Mouse (Mus musculus): ENCODE results near the gene Celf2. TPM values are rescaled to one million over a fixed set of nuclear protein-coding genes. Genes with fewer than 3 reads are reported as not detected.

The Celf2 gene
- polyA plus RNA-seq, 1 experiment: 68.7 TPM

GRCm38 (mm10) chr2:6903251-6903763, 606.1 kb downstream of the Celf2 start:
- Histone ChIP-seq H3K27ac (ENCODE audit: insufficient read depth, low read length) (no peak overlapping the region), H3K4me3 (replicated peaks; ENCODE audit: insufficient read depth, low read depth, low read length) (no peak overlapping the region), H3K4me1 (ENCODE audit: control insufficient read depth, insufficient read depth, low read length) (no peaks in the 10 kb centered on the region), H3K27me3 (ENCODE audit: control insufficient read depth, insufficient read depth, low read length) (no peaks in the 10 kb centered on the region)
- DNase-seq: no peak
- WGBS: 60% methylated on average over 4 of the region's 4 CpGs
- TF ChIP-seq CTCF (IDR thresholded peaks at IDR 0.05; ENCODE audit: borderline replicate concordance, insufficient read depth, low read depth, low read length): no peak
- TF ChIP-seq POLR2A (IDR thresholded peaks at IDR 0.05; ENCODE audit: borderline replicate concordance, insufficient read depth, low read length): no peak

GRCm38 (mm10) chr2:6896896-6897295, 612.5 kb downstream of the Celf2 start:
- WGBS: 98% methylated on average over 1 of the region's 1 CpGs
- TF ChIP-seq CTCF (IDR thresholded peaks at IDR 0.05; ENCODE audit: borderline replicate concordance, insufficient read depth, low read depth, low read length) (no peak), POLR2A (IDR thresholded peaks at IDR 0.05; ENCODE audit: borderline replicate concordance, insufficient read depth, low read length) (no peak)
- Histone ChIP-seq H3K4me1 (ENCODE audit: control insufficient read depth, insufficient read depth, low read length) (no peaks in the 10 kb centered on the region), H3K27me3 (ENCODE audit: control insufficient read depth, insufficient read depth, low read length) (no peaks in the 10 kb centered on the region), H3K27ac (ENCODE audit: insufficient read depth, low read length) (no peak overlapping the region), H3K4me3 (replicated peaks; ENCODE audit: insufficient read depth, low read depth, low read length) (no peak overlapping the region)
- DNase-seq: no peak

- H3K27me3 ChIP-seq (ENCODE audit: control insufficient read depth, insufficient read depth, low read length): no peaks in the 10 kb centered on the region
- no peaks in the 10 kb centered on the region for H3K4me1 ChIP-seq (ENCODE audit: control insufficient read depth, insufficient read depth, low read length)
- H3K4me3 ChIP-seq (replicated peaks; ENCODE audit: insufficient read depth, low read depth, low read length): no peak overlapping the region
- 90% methylated on average over 2 of the region's 2 CpGs for WGBS
- no peak overlapping the region for H3K27ac ChIP-seq (ENCODE audit: insufficient read depth, low read length)
- DNase-seq: no peak
- TF ChIP-seq CTCF (IDR thresholded peaks at IDR 0.05; ENCODE audit: borderline replicate concordance, insufficient read depth, low read depth, low read length) (no peak), POLR2A (IDR thresholded peaks at IDR 0.05; ENCODE audit: borderline replicate concordance, insufficient read depth, low read length) (no peak)
Measured at GRCm38 (mm10) chr2:6893597-6893996, 615.8 kb downstream of the Celf2 start.

- TF ChIP-seq CTCF (IDR thresholded peaks at IDR 0.05; ENCODE audit: borderline replicate concordance, insufficient read depth, low read depth, low read length) (no peak), POLR2A (IDR thresholded peaks at IDR 0.05; ENCODE audit: borderline replicate concordance, insufficient read depth, low read length) (no peak)
- DNase-seq: no peak
- H3K4me1 ChIP-seq (ENCODE audit: control insufficient read depth, insufficient read depth, low read length): no peaks in the 10 kb centered on the region
- WGBS: 84% methylated on average over 3 of the region's 3 CpGs
- no peak overlapping the region for H3K4me3 ChIP-seq (replicated peaks; ENCODE audit: insufficient read depth, low read depth, low read length)
- no peak overlapping the region for H3K27ac ChIP-seq (ENCODE audit: insufficient read depth, low read length)
- H3K27me3 ChIP-seq (ENCODE audit: control insufficient read depth, insufficient read depth, low read length): no peaks in the 10 kb centered on the region
Measured at GRCm38 (mm10) chr2:6893095-6893494, 616.3 kb downstream of the Celf2 start.

GRCm38 (mm10) chr2:6884796-6885711, 624.3 kb downstream of the Celf2 start:
- peak in 1 of 2 experiments; percentile 56 for DNase-seq
- Histone ChIP-seq H3K4me1 (ENCODE audit: control insufficient read depth, insufficient read depth, low read length) (peaks cover 12% of the 10 kb centered on the region; the same call in 1 of the 2 replicates), H3K27me3 (ENCODE audit: control insufficient read depth, insufficient read depth, low read length) (no peaks in the 10 kb centered on the region), H3K27ac (ENCODE audit: insufficient read depth, low read length) (peak overlapping the region; percentile 38; the same call in 1 of the 2 replicates), H3K4me3 (replicated peaks; ENCODE audit: insufficient read depth, low read depth, low read length) (peak overlapping the region; percentile 62)
- WGBS: 27% methylated on average over 8 of the region's 8 CpGs
- TF ChIP-seq CTCF (IDR thresholded peaks at IDR 0.05; ENCODE audit: borderline replicate concordance, insufficient read depth, low read depth, low read length) (no peak), POLR2A (IDR thresholded peaks at IDR 0.05; ENCODE audit: borderline replicate concordance, insufficient read depth, low read length) (no peak)

- Histone ChIP-seq H3K27ac (ENCODE audit: insufficient read depth, low read length) (peak overlapping the region; percentile 38), H3K4me3 (replicated peaks; ENCODE audit: insufficient read depth, low read depth, low read length) (peak overlapping the region; percentile 62), H3K27me3 (ENCODE audit: control insufficient read depth, insufficient read depth, low read length) (no peaks in the 10 kb centered on the region), H3K4me1 (ENCODE audit: control insufficient read depth, insufficient read depth, low read length) (peaks cover 12% of the 10 kb centered on the region; the same call in 1 of the 2 replicates)
- no peak for TF ChIP-seq CTCF (IDR thresholded peaks at IDR 0.05; ENCODE audit: borderline replicate concordance, insufficient read depth, low read depth, low read length)
- TF ChIP-seq POLR2A (IDR thresholded peaks at IDR 0.05; ENCODE audit: borderline replicate concordance, insufficient read depth, low read length): no peak
- DNase-seq: peak; percentile 61 to 62
- WGBS: 3% methylated on average over 13 of the region's 13 CpGs
Measured at GRCm38 (mm10) chr2:6883996-6884795, 625.2 kb downstream of the Celf2 start.

GRCm38 (mm10) chr2:6882236-6882885, 627.0 kb downstream of the Celf2 start:
- DNase-seq: peak in 1 of 2 experiments; percentile 27
- no peaks in the 10 kb centered on the region for H3K27me3 ChIP-seq (ENCODE audit: control insufficient read depth, insufficient read depth, low read length)
- no peak for TF ChIP-seq CTCF (IDR thresholded peaks at IDR 0.05; ENCODE audit: borderline replicate concordance, insufficient read depth, low read depth, low read length)
- no peak for TF ChIP-seq POLR2A (IDR thresholded peaks at IDR 0.05; ENCODE audit: borderline replicate concordance, insufficient read depth, low read length)
- WGBS: 7% methylated on average over 6 of the region's 6 CpGs
- H3K4me1 ChIP-seq (ENCODE audit: control insufficient read depth, insufficient read depth, low read length): peaks cover 12% of the 10 kb centered on the region; the same call in 1 of the 2 replicates
- no peak overlapping the region; the same call in 1 of the 2 replicates for H3K27ac ChIP-seq (ENCODE audit: insufficient read depth, low read length)
- H3K4me3 ChIP-seq (replicated peaks; ENCODE audit: insufficient read depth, low read depth, low read length): peak overlapping the region; percentile 46

Data from cerebellum, adult 2 months (tissue).